Mouse (Mus musculus): ENCODE measurements around the gene Plekha7. TPM values are rescaled to one million over a fixed set of nuclear protein-coding genes. Genes with fewer than 3 reads are reported as not detected.
A peak's percentile ranks its signal among the peaks of the same experiment; 100 is the strongest.

Gene Plekha7
- polyA plus RNA-seq, 1 experiment from 2014 or later: 55.9 TPM

- H3K36me3 ChIP-seq: peaks cover 7% of the 10 kb centered on the region; the same call in 1 of the 2 replicates
- H3K27me3 ChIP-seq (replicated peaks): no peaks in the 10 kb centered on the region
- no peak for ATAC-seq (ENCODE audit: insufficient number of reproducible peaks, low FRiP score)
- no peak overlapping the region for H3K27ac ChIP-seq (ENCODE audit: poor library complexity, severe bottlenecking)
- H3K4me1 ChIP-seq (replicated peaks): peaks cover 63% of the 10 kb centered on the region
- peak overlapping the region; percentile 31; the same call in 1 of the 2 replicates for H3K4me2 ChIP-seq
- H3K9me3 ChIP-seq (replicated peaks): no peaks in the 10 kb centered on the region
- no peak overlapping the region for H3K4me3 ChIP-seq
- H3K9ac ChIP-seq: no peak overlapping the region
- 46% methylated on average over 7 of the region's 7 CpGs for WGBS
Measured at GRCm38 (mm10) chr7:116221883-116222282, 86.3 kb downstream of the Plekha7 start.

- no peak overlapping the region for H3K4me2 ChIP-seq
- no peak for ATAC-seq (ENCODE audit: insufficient number of reproducible peaks, low FRiP score)
- 71% methylated on average over 12 of the region's 12 CpGs for WGBS
- no peak overlapping the region for H3K27ac ChIP-seq (ENCODE audit: poor library complexity, severe bottlenecking)
- no peak overlapping the region for H3K9ac ChIP-seq
- no peaks in the 10 kb centered on the region for H3K27me3 ChIP-seq (replicated peaks)
- no peak overlapping the region for H3K4me3 ChIP-seq
- H3K36me3 ChIP-seq: peaks cover 16% of the 10 kb centered on the region
- peaks cover 47% of the 10 kb centered on the region for H3K4me1 ChIP-seq (replicated peaks)
- H3K9me3 ChIP-seq (replicated peaks): peaks cover 6% of the 10 kb centered on the region; the same call in 1 of the 2 replicates
Measured at GRCm38 (mm10) chr7:116220103-116220707, 88.0 kb downstream of the Plekha7 start.

GRCm38 (mm10) chr7:116217747-116218146 is 90.4 kb downstream of the Plekha7 start:
- H3K9ac ChIP-seq: no peak overlapping the region
- H3K4me1 ChIP-seq (replicated peaks): peaks cover 34% of the 10 kb centered on the region
- peaks cover 6% of the 10 kb centered on the region; the same call in 1 of the 2 replicates for H3K9me3 ChIP-seq (replicated peaks)
- H3K27me3 ChIP-seq (replicated peaks): no peaks in the 10 kb centered on the region
- ATAC-seq (ENCODE audit: insufficient number of reproducible peaks, low FRiP score): no peak
- H3K4me2 ChIP-seq: no peak overlapping the region
- no peak overlapping the region for H3K4me3 ChIP-seq
- WGBS: 90% methylated on average over 7 of the region's 7 CpGs
- peaks cover 16% of the 10 kb centered on the region for H3K36me3 ChIP-seq
- H3K27ac ChIP-seq (ENCODE audit: poor library complexity, severe bottlenecking): no peak overlapping the region

- no peak for ATAC-seq (ENCODE audit: insufficient number of reproducible peaks, low FRiP score)
- Histone ChIP-seq H3K9ac (peak overlapping the region; percentile 9; the same call in 1 of the 2 replicates), H3K4me2 (0 out of 2 replicates have a peak overlapping the region, but pooled peaks have one; percentile 9), H3K4me3 (no peak overlapping the region), H3K27ac (ENCODE audit: poor library complexity, severe bottlenecking) (peak overlapping the region; percentile 52), H3K27me3 (replicated peaks) (no peaks in the 10 kb centered on the region), H3K4me1 (replicated peaks) (peaks cover 48% of the 10 kb centered on the region), H3K36me3 (peaks cover 9% of the 10 kb centered on the region), H3K9me3 (replicated peaks) (peaks cover 6% of the 10 kb centered on the region; the same call in 1 of the 2 replicates)
- 31% methylated on average over 9 of the region's 9 CpGs for WGBS
Measured at GRCm38 (mm10) chr7:116211904-116212303, 96.3 kb downstream of the Plekha7 start.

- peaks cover 56% of the 10 kb centered on the region for H3K4me1 ChIP-seq (replicated peaks)
- no peaks in the 10 kb centered on the region for H3K27me3 ChIP-seq (replicated peaks)
- 0 out of 2 replicates have a peak overlapping the region, but pooled peaks have one; percentile 4 for H3K4me2 ChIP-seq
- no peak overlapping the region for H3K9ac ChIP-seq
- H3K4me3 ChIP-seq: no peak overlapping the region
- H3K9me3 ChIP-seq (replicated peaks): no peaks in the 10 kb centered on the region
- H3K36me3 ChIP-seq: no peaks in the 10 kb centered on the region
- 27% methylated on average over 10 of the region's 10 CpGs for WGBS
- H3K27ac ChIP-seq (ENCODE audit: poor library complexity, severe bottlenecking): 0 out of 2 replicates have a peak overlapping the region, but pooled peaks have one; percentile 12
- ATAC-seq (ENCODE audit: insufficient number of reproducible peaks, low FRiP score): no peak
Measured at GRCm38 (mm10) chr7:116209926-116210631, 98.1 kb downstream of the Plekha7 start.

- Histone ChIP-seq H3K27me3 (replicated peaks) (no peaks in the 10 kb centered on the region), H3K4me3 (no peak overlapping the region), H3K4me1 (replicated peaks) (peaks cover 61% of the 10 kb centered on the region), H3K27ac (ENCODE audit: poor library complexity, severe bottlenecking) (no peak overlapping the region), H3K4me2 (no peak overlapping the region), H3K9me3 (replicated peaks) (no peaks in the 10 kb centered on the region), H3K36me3 (no peaks in the 10 kb centered on the region), H3K9ac (no peak overlapping the region)
- no peak for ATAC-seq (ENCODE audit: insufficient number of reproducible peaks, low FRiP score)
- WGBS: 51% methylated on average over 8 of the region's 8 CpGs
Measured at GRCm38 (mm10) chr7:116208880-116209279, 99.3 kb downstream of the Plekha7 start.

- no peaks in the 10 kb centered on the region for H3K9me3 ChIP-seq (replicated peaks)
- H3K9ac ChIP-seq: no peak overlapping the region
- H3K4me3 ChIP-seq: no peak overlapping the region
- H3K27ac ChIP-seq (ENCODE audit: poor library complexity, severe bottlenecking): no peak overlapping the region
- WGBS: 49% methylated on average over 7 of the region's 7 CpGs
- H3K27me3 ChIP-seq (replicated peaks): no peaks in the 10 kb centered on the region
- peak; percentile 23; the same call in 1 of the 2 replicates for ATAC-seq (ENCODE audit: insufficient number of reproducible peaks, low FRiP score)
- H3K4me2 ChIP-seq: no peak overlapping the region
- no peaks in the 10 kb centered on the region for H3K36me3 ChIP-seq
- peaks cover 75% of the 10 kb centered on the region for H3K4me1 ChIP-seq (replicated peaks)
Measured at GRCm38 (mm10) chr7:116206806-116207571, 101.2 kb downstream of the Plekha7 start.

- no peaks in the 10 kb centered on the region for H3K27me3 ChIP-seq (replicated peaks)
- H3K36me3 ChIP-seq: no peaks in the 10 kb centered on the region
- WGBS: 56% methylated on average over 2 of the region's 2 CpGs
- H3K9me3 ChIP-seq (replicated peaks): no peaks in the 10 kb centered on the region
- no peak overlapping the region for H3K9ac ChIP-seq
- no peak overlapping the region for H3K4me3 ChIP-seq
- H3K4me2 ChIP-seq: no peak overlapping the region
- H3K27ac ChIP-seq (ENCODE audit: poor library complexity, severe bottlenecking): no peak overlapping the region
- H3K4me1 ChIP-seq (replicated peaks): peaks cover 76% of the 10 kb centered on the region
- no peak for ATAC-seq (ENCODE audit: insufficient number of reproducible peaks, low FRiP score)
Measured at GRCm38 (mm10) chr7:116205451-116205850, 102.7 kb downstream of the Plekha7 start.

GRCm38 (mm10) chr7:116202033-116202681 is 106.0 kb downstream of the Plekha7 start:
- Histone ChIP-seq H3K4me1 (replicated peaks) (peaks cover 79% of the 10 kb centered on the region), H3K27me3 (replicated peaks) (no peaks in the 10 kb centered on the region), H3K4me3 (no peak overlapping the region), H3K4me2 (no peak overlapping the region), H3K27ac (ENCODE audit: poor library complexity, severe bottlenecking) (no peak overlapping the region), H3K9me3 (replicated peaks) (no peaks in the 10 kb centered on the region), H3K36me3 (no peaks in the 10 kb centered on the region), H3K9ac (no peak overlapping the region)
- ATAC-seq (ENCODE audit: insufficient number of reproducible peaks, low FRiP score): no peak
- WGBS: 64% methylated on average over 10 of the region's 10 CpGs

- Histone ChIP-seq H3K9me3 (replicated peaks) (no peaks in the 10 kb centered on the region), H3K4me2 (no peak overlapping the region), H3K27ac (ENCODE audit: poor library complexity, severe bottlenecking) (peak overlapping the region; percentile 58), H3K4me3 (no peak overlapping the region), H3K36me3 (no peaks in the 10 kb centered on the region), H3K27me3 (replicated peaks) (no peaks in the 10 kb centered on the region), H3K4me1 (replicated peaks) (peaks cover 87% of the 10 kb centered on the region), H3K9ac (no peak overlapping the region)
- no peak; the same call in 1 of the 2 replicates for ATAC-seq (ENCODE audit: insufficient number of reproducible peaks, low FRiP score)
- 14% methylated on average over 1 of the region's 1 CpGs for WGBS
Measured at GRCm38 (mm10) chr7:116200951-116201351, 107.2 kb downstream of the Plekha7 start.
